Mouse (Mus musculus) heart, adult 2 months (tissue): ENCODE measurements at regions not wholly inside any gene's neighbourhood (a gene's known extent, or its start where the extent isn't known, plus 50 kb on each side); places are given as distances from the start of the nearest gene placed in this dataset.

Experiments
- CTCF ChIP-seq: fragments of 200-600 bp; IDR thresholded peaks from 2 replicates; pipeline ENCODE4 v1.8.1; 2022; ENCODE audit warnings: antibody characterized with exemption, mild to moderate bottlenecking, moderate library complexity
- EP300 ChIP-seq: fragments of 200-500 bp; IDR thresholded peaks from 2 replicates; pipeline ENCODE4 v1.6.1; 2011; ENCODE audit warnings: low read depth, low read length, control low read depth; ENCODE audit not compliant: insufficient read depth
- POLR2A ChIP-seq: fragments of 200-500 bp; IDR thresholded peaks from 2 replicates; pipeline ENCODE4 v1.6.1; 2011; ENCODE audit warnings: mild to moderate bottlenecking, low read depth, low read length, control low read depth; ENCODE audit not compliant: insufficient read depth

GRCm38 (mm10) chr3:100382181-100382580 lies 106.9 kb downstream of the Tent5c start:
- TF ChIP-seq EP300 (no peak), CTCF (no peak), POLR2A (no peak)
